Mouse (Mus musculus): ENCODE data around the gene Fkbp9.
A peak's percentile ranks its signal among the peaks of the same experiment; 100 is the strongest.

The Fkbp9 gene

DNA sequence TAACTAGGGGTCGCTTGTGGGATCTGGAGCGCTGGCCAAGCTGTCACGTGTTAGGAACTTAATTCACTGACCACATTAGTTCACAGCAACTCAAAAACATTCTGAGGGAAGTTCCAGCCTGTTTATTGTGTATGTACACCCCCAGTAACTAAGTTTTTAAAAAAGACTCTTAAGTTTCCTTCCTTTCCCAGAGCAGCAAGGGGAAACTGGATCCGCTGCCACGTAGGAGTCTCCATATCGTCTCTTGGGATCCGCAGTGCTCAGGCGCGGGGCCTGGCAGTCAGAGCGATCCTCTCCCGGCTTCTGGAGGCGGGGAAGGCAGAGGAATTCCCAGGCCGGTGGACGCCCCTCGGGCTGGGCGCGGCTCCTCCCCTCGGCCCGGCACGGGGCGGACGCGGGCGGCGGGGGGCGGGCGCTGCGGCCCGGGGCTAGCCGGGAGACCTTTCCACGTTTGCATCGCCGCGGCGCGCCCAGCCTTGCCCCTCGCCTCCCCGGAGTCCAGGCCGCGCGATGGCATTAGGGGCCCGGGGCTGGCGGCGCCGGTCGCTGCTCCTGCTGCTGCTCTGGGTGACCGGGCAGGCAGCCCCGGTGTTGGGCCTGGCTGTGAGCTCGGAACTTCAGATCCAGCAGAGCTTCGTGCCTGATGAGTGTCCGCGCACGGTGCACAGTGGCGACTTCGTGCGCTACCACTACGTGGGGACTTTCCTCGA, at the start of gene Fkbp9:
Gene Fkbp9 (plus strand): TSS at position 363 of the 710 bp plus-strand sequence.
- DNase-seq (ENCODE audit: low spot score): peak; percentile 85

DNA sequence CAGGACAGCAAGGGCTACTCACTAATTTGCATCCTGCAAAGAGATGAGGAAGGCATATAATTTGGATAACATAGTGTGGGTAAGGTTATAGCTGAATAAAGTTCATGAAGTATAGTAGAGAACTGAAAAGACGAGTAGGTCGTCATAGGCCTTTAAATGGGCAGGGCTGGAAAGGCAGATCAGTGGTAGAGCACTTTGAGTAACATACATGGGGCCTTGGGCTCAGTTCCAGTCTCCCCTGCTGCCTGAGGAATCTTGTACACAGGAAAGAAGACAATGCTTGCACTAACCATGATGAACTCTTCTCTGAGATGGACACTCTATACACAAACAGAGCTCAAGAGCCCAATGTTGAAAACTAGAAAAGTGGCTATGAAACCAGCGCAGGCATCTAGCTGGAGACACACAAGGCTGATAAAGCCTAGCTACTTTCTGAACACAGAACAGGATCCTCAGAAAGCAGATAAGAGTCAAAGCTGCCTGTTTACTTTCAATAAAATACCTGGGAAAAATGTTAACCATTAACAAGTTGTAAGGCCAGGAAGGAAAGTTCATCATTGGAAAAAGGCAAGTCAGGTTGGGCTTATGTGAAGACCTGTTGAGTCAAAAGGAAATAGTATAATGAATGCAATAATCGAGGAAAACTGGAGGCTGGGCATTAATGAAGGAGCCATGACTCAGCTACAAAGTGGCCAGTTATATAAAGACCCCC, 48.1 kb upstream of the Fkbp9 start:
- DNase-seq (ENCODE audit: low spot score): no peak

DNA sequence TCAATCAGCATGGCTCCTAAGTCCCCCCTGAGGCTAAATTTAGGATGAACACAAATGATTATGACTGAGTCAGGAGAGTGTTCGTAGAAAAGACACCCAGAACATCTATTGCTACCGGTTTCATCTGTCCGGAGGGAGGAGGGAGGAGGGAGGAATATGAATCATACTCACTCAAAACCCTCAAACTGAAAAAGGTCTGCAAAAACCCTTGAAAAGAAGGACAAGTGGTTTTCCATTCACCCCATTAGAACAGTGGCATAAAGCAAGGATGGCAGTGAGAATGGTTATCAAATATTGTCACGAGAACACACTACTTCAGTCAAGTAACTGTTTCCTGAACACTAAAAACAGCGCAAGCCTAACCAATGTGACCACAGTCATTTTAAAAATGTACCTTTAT, 46.8 kb upstream of the Fkbp9 start:
- no peak for DNase-seq (ENCODE audit: low spot score)

DNA sequence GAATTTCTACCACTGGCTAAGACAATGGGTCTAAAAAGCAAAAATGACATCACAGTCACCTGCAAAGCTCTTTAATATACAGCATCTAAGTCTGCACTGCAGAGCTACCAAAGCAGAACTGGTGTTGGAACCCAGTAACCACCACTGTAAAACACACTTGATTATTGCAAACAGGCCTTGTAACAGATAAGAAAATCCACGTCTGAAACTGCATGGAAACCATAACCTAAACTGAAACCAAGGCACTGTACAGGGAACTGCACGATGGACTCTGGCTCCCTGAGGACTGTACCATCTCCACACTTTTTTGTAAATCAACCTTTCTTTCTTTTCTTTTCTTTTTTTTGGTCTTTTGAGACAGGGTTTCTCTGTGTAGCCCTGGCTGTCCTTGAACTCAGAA, 44.2 kb upstream of the Fkbp9 start:
- DNase-seq (ENCODE audit: low spot score): no peak

DNA sequence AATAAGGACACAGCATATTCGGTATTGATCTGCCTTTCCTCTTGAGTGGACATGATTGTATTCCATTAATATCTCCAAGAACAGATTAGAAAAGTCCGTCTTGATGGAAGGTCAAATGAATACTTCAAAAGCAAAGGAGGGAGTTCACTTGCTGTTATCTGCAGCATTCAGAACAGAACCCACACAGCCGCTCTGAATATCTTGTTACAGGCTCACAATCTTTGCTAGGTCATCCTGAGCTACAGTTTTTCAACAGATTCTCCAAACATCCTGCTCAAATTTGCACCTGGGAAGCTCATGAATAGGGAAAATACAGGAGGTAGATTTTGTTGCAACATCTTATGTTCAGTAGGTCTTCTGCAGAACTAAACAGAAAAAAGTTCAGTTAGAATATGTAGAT, 42.5 kb upstream of the Fkbp9 start:
- DNase-seq (ENCODE audit: low spot score): no peak

DNA sequence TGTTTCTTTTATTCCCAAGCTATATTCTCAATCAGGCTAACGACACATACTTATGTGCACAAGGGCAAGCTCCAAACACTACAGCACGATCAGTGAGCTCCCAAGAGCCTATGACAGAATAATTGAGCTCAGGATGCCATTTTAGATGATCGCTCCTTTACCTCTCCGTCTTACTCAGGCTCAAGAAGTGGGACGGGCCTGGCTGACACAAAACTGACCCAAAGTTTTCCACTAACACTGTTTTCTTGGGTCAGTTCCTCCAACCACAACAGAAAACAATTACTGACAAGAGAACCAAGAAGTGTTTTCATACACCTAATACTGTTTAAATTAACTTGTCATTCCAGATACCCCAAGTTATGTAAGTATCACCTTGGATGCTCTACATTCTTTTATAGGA, 37.0 kb upstream of the Fkbp9 start:
- no peak for DNase-seq (ENCODE audit: low spot score)

DNA sequence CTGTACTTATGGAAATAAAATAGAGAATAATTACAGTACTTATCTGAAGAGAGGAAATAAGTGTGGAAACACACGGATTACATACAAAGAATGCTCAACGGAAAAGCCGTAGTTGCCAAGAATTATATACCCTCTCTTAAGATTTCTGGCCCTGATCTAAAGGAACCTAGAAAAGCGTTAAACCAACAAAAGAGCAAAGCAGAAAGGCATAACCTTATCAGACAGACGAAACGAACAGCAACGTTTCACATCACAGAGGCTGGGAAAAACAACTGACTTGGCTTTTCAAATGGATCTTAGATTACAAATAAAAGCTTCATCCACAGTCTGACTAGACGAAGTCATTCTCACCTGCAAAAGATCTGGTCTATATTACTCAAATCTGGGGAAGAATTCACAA, 35.6 kb upstream of the Fkbp9 start:
- no peak for DNase-seq (ENCODE audit: low spot score)

DNA sequence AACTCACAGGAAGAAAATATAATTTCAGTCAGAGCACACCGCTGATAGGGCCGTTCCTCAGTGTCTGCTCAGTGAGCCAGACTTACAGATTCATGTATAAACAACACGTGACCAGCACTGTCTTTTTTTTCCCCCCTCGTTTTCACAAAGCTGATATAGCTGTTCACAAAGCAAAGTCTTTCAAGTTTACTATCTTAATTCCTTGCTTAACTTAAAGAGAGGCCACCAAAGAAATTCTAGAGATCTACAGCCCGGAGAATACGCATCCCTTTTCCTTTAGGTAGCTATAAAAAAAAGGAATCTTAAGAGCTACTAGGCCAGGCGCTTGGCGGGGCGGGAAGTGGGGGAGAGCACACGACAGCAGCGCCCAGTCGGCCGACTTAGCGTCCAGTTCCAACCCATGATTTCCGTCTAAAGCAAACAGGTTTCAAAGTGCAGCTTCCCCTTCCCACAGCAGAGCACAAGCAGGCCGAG, 35.2 kb upstream of the Fkbp9 start:
- peak; percentile 46 for DNase-seq (ENCODE audit: low spot score)

DNA sequence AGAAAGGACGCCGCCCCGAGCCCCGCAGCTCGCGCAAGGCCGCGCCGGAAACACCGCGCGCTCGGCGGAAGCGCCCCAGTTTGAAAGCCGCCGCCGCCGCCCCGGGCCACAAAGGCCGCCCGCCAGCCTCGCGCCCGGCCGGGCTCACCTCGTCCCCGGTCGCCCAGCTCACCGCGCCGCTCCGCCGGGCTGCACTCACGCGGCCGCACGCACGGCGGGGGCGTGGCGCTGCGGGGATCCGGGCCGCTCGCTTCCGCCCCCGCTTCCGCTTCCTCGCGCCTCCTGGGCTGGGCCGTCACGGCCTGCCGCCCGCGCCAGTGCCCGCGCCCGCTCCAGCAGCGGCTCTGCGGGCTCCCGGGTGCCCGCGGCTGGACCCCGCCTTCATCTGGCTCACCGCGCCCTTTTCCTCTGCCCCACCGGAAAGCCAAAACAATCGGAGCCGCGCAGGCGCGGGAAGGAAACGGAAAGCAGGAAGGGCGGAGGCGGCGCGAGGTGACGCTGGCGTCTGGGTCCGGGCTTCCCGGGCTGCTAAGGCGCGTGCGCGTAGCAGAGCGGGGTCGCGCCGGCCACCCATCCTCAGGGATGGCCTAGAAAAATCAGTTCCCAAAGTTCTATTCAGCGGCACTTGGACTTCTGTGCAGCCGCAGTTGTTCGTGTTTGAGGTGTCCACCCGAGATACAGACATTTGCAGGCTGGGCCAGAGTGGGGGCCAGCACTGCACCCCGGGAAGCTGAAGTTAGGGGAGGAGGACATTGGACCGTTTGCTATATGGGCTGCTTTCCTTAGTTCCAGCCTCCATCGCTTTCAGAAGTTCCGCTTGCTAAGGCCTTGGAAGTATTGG, 34.3 kb upstream of the Fkbp9 start, which contains the start of gene Kbtbd2:
Gene Kbtbd2 (minus strand): TSS at position 503 of the 841 bp plus-strand sequence.
- peak; percentile 91 for DNase-seq (ENCODE audit: low spot score)

DNA sequence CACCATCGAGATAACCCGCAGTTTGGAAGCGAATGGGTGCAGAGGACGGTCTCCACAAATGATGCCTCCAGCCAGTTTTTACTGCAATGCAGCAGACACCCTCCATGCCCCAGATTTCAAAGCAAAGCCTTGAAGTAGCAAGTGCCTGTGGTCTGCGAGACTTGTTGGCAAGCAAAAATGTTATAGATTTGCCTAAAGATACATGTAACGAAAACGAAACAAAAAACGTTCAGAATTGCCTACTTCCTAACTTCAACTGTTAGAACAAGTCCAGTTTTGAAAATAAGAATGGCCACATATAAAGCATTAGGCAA, 33.8 kb upstream of the Fkbp9 start:
- peak; percentile 26 for DNase-seq (ENCODE audit: low spot score)

DNA sequence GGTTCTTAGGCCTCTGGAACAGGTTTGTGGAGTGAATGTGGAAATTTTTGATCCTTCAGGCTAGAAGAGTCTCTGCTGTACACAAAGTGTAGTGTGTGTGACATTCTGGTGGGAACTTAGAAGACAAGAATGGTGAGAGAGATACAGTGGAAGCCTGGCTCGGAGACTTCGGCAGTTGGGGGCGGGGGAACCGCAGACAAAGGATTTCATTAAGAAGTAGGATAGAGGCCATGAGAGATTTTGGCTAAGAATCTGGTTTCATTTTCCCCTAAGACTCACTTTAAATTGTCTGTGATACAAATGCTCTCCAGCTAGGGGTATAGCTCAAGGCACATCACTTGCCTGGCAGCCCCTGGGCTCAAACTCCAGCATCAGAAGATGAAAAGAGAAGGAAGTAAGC, 26.8 kb upstream of the Fkbp9 start:
- DNase-seq (ENCODE audit: low spot score): no peak

DNA sequence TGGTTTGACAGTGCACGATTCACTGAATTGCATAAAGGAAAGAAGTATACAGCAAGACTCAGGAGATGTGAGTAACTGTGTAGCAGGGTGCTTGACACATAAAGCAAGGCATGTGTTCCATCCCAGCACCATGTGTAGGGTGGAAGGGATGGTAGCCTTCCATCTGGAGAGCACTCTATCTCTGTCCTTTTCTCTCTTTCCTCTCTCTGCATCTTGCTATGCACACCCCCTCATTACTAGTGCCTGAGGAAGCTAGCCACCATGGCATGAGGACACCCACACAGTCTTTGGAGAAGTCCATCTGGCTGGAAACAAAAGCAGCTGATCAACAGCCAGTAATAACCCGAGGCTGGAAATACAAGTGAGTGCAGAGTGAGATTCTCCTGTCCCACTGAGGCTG, 25.7 kb upstream of the Fkbp9 start:
- no peak for DNase-seq (ENCODE audit: low spot score)

DNA sequence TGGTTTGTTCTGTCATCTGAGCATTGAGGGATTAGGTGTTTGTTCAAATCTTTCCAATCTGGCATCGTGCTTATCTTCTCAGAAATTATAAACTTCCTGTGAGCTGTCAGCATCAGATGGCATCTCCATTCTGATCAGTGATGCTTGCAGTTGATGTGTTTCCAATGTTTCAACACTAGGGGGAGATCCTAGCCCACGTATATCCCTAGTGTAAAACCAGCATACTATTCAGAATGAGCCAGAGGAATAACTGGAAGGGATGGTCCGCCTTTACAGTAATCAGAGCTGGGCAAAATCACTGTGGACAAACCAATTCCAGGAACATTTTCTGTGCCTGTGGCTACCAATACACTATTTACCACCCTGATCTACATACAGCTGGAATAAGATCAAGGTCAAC, 23.2 kb upstream of the Fkbp9 start:
- DNase-seq (ENCODE audit: low spot score): peak; percentile 63

DNA sequence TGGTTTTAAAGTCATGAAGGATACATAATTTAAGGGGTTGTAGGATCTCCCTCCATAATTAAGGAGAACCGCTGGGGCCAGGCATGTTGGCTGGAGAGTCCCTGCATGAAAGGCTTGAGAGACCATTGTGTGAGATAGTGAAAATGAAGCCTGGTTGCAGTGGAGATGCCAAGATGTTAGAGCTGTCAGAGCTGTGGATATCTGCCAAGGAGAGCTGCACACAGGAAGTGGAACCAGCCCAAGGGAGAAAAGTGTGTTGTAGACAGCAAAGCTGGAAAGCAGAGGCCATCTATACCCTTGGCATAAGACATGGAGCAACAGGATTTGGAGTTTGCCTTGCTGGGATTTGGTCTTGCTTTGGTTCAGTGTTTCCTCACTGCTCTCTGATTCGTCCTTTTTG, 18.5 kb upstream of the Fkbp9 start:
- DNase-seq (ENCODE audit: low spot score): peak; percentile 10

DNA sequence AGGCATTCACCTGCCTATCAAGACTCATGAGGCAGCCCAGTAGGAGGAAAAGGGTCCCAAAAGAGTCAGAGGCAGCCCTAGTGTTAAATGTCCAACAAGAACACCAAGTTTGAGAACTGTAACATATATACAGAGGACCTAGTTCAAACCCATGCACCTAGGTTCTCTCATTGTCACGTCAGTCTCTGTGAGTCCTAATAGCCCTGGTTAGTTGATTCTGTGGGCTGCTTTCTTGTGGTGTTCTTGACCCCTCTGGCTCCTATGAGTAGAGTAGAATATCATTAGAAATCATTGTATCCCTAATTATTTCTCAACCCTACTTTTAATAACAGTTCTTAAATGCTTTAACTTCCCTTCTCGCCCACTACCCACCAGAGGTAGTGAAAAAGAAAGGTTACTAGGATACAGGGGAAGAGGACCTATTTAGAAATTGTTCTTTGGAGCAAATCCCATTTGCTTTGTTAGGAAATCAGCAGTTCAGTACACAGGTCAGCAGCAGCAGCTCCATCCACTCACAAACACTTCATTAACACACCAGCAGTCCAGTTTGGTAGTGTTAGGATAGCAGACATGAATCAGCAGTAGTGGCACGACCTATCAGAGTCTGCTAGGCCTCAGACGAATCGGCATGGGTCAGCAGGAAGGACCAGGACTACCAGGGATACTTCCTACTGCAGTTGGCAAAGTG, 13.3 kb upstream of the Fkbp9 start:
- DNase-seq (ENCODE audit: low spot score): no peak

DNA sequence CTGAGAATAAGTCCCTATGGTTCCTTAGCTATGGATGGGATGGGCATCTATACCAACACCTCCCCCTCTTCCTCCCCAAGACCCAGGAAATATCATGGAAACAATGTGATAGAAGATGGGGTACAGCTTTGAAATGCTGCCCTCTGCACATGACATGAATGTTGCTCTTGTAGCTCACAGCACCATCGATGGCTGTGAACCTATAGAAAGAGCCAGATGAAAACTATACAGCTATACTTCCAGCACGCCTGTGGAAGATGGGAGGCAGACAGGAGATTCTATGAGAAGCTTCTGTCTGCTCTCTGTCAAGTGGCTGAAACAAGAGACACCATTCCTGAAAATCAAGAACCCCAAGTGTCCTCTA, 12.8 kb upstream of the Fkbp9 start:
- DNase-seq (ENCODE audit: low spot score): no peak

DNA sequence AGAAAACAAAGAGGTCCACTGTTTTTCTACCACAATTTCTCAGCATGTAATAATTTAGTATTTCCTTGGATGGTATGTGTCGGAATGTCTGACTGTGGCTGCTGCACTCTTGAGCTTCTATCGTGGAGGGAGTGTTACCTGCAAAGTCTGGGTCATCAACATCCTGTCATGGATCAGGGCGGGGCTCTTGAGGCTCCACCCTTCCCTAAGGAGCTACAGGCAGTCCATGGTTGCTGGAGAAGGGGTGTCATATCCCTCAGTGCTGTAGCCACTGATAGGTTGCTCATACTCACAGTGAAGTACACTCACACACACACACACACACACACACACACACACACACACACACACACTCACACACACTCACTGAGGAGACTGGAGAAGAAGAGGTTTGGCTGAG, 6.2 kb upstream of the Fkbp9 start:
- no peak for DNase-seq (ENCODE audit: low spot score)

DNA sequence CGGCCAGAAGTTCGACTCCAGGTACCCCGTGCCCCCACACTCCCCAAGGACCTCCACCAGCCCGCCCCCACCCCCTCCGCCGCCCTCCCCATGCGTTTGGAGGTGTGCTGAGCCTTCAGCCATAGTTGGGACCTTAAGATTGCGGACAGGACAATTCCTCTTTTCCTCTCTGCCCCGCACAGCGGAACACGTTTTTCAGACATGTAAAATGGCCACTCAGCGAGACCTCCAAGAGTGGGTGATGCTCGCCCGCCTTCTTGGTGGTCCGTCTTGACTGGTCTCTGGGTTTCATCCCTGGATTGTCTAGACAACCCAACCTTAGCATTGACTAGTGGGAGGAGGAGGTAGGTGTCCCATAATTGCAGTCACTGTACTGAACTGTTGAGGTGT, 543 bp downstream of the Fkbp9 start:
- DNase-seq (ENCODE audit: low spot score): peak; percentile 10

DNA sequence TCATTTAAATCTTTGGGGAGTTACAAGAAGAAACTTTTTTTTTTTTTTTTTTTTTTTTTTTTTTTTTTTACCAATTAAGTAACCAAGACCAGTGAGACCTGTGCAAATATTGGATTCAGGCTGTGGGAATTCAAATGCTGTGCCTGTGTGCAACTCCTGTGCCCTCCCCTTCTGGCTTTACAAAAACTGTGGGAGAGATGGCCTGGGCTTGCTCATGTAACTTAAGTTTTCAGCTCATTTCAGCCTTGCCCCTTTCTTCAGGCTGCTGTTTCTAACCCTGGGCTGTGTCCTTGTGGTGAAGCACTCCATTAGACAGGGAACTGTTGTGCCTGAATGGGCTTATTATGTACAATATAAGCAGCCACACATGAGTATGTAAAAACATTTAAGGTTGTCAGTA, 971 bp downstream of the Fkbp9 start:
- peak; percentile 12 for DNase-seq (ENCODE audit: low spot score)

DNA sequence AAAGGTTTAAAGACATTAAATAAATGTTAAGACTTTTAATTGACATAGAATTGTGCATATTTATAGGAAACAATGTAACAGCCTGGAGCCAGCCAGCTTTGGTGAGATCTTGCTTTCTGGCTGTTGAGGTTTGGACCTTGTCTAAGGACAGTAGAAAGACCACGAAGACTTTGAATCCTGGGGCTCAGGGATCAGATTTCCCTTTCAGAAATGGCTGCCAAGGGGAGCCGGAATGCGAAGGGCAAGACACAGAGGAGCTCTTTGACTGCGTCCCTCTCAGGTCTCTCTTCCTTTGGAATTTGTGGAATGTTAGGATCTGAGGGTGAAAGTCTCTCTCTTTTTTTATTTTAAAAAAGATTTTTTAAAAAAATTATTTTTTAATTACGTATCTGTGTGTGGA, 2.9 kb downstream of the Fkbp9 start:
- no peak for DNase-seq (ENCODE audit: low spot score)

DNA sequence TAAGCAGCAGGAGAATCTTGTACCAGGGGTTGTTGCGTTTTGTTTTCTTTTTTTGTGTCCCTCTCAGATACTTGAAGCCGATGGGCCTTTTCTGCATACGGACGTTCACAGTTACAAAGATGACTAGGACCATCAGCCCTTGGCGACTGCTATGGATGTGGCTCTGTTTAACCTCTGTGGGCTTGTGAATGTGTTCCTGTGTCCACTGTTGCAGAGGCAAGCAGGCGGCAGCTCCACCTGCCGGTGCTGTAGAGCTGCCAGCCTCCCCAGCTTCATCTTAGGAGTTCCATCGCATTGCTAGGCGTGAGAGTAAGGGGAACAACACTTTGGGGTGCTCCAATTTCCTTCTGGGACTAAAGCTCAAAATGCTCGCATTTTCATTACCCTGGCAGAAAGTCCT, 3.7 kb downstream of the Fkbp9 start:
- DNase-seq (ENCODE audit: low spot score): no peak

DNA sequence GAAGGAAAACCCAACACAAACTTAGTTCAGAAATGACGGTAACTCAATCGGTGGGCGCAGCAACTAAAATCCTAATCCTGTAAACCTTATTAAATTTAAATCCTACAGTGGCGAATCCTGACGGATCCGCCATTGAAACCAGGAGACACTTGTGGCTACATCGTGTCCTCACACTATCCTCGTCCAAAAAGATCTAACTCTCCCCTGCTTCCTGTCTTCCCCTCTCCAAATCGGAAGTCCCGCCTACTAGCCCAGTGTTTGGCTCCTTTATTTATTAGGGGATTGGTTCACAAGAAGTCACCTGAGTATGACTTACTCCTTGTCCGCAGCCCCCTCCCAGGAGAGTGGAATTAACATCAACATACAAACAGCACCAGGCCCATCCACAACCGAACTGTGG, 5.3 kb downstream of the Fkbp9 start:
- DNase-seq (ENCODE audit: low spot score): no peak

All from MN1 (cell line).